Mouse (Mus musculus) midbrain, postnatal 0 days (tissue): ENCODE measurements at regions not wholly inside any gene's neighbourhood (a gene's known extent, or its start where the extent isn't known, plus 50 kb on each side); places are given as distances from the start of the nearest gene placed in this dataset.
"Not testable (repeated sequence)": the region's sequence is repeated elsewhere in the genome, so short reads cannot be mapped to it uniquely, and the experiment has no call there.

ENCODE experiments used
- ATAC-seq: fragments of 200-750 bp; cut with Nextera tagmentation; 2 replicates; pipeline ENCODE4 v1.8.0; 2017; ENCODE audit warnings: moderate number of reproducible peaks, mild to moderate bottlenecking, moderate TSS enrichment, moderate library complexity; ENCODE audit not compliant: low FRiP score
- DNase-seq: peaks from one replicate; pipeline ENCODE4 v3.0.0-alpha.2; 2015; ENCODE audit warnings: low spot score
- H3K27ac ChIP-seq: fragments of 300-500 bp; sonication (generic); 2 replicates; pipeline ENCODE4 v1.5.1; 2014; ENCODE audit warnings: low read depth, mild to moderate bottlenecking, low read length, mixed read lengths
- H3K27me3 ChIP-seq: fragments of 300-500 bp; sonication (generic); 2 replicates; pipeline ENCODE4 v1.6.1; 2014; ENCODE audit warnings: low read length, control low read depth, mixed read lengths; ENCODE audit not compliant: insufficient read depth
- H3K36me3 ChIP-seq: fragments of 300-500 bp; sonication (generic); 2 replicates; pipeline ENCODE4 v1.6.1; 2014; ENCODE audit warnings: low read length, control low read depth, mixed read lengths; ENCODE audit not compliant: insufficient read depth
- H3K4me1 ChIP-seq: fragments of 300-500 bp; sonication (generic); 2 replicates; pipeline ENCODE4 v1.6.1; 2014; ENCODE audit warnings: mild to moderate bottlenecking, control low read depth, antibody characterized with exemption, low read length, mixed read lengths; ENCODE audit not compliant: insufficient read depth
- H3K4me2 ChIP-seq: fragments of 300-500 bp; sonication (generic); 2 replicates; pipeline ENCODE4 v1.6.1; 2014; ENCODE audit warnings: low read depth, mild to moderate bottlenecking, low read length, mixed read lengths; ENCODE audit not compliant: poor library complexity, severe bottlenecking
- H3K4me3 ChIP-seq: fragments of 300-500 bp; sonication (generic); 2 replicates; pipeline ENCODE4 v1.5.1; 2014; ENCODE audit warnings: low read depth, mild to moderate bottlenecking, low read length, moderate library complexity
- H3K9ac ChIP-seq: fragments of 300-500 bp; sonication (generic); replicated peaks from 2 replicates; pipeline ENCODE4 v1.6.1; 2014; ENCODE audit warnings: mild to moderate bottlenecking, low read length, moderate library complexity, mixed read lengths; ENCODE audit not compliant: poor library complexity, severe bottlenecking
- H3K9me3 ChIP-seq: fragments of 300-500 bp; sonication (generic); 2 replicates; pipeline ENCODE4 v1.6.1; 2016; ENCODE audit warnings: low read length, control low read depth
- CTCF ChIP-seq: IDR thresholded peaks from 2 replicates; pipeline ENCODE4 v1.5.1; 2016; ENCODE audit warnings: antibody characterized with exemption, mild to moderate bottlenecking
- WGBS: fragments of 180-500 bp; shearing (Covaris S2); extraction: QIAGEN DNeasy Blood & Tissue Kit; methylation state at CpG from one replicate; pipeline ENCODE4 v1.1.7; 2014; 5-methylcytosine and 5-hydroxymethylcytosine counted together

DNA sequence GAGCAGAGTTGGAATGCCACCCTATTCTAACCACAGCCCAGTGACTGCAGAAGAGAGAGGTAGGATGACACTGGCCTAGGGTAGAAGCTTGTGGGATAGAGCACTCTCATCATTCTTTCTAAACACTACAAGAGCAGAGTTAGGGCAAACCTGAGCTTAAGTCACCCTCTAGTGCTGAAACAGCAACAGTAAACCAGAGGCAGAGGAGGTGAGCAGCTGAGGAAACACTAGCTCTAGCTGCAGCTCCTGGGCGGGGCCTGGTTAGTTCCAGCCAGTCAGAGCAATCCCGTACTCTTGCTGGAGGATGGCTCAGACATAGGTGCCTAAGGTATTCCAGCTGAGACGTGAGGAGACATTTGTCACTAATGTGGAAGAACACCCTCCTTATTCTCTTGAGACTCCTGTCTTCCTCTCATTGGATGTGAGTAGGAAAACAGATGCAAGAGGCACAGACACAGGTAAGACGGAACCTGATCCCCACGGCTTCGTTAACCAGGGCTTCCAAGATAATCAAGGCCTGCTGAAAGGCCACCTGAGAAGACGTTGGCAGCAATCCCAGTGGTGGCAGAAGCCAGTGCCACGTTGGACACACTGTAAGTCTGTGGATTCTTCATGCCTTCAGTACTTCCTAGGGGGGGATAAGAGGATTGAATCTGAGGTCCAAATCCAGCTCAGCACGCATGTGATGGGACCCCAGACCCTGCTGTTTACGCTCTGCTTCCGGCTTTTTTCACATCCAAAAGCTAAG is 101.3 kb downstream of the Rchy1 start:
- no peak for ATAC-seq
- Histone ChIP-seq H3K4me1 (no peaks in the 10 kb centered on the region), H3K36me3 (no peaks in the 10 kb centered on the region), H3K9ac (no peak overlapping the region), H3K27ac (no peak overlapping the region), H3K4me2 (no peak overlapping the region), H3K27me3 (no peaks in the 10 kb centered on the region), H3K4me3 (no peak overlapping the region), H3K9me3 (no peaks in the 10 kb centered on the region)
- DNase-seq: peak; percentile 53
- WGBS: 77% methylated on average over 11 of the region's 11 CpGs
- TF ChIP-seq CTCF: peak; percentile 54

DNA sequence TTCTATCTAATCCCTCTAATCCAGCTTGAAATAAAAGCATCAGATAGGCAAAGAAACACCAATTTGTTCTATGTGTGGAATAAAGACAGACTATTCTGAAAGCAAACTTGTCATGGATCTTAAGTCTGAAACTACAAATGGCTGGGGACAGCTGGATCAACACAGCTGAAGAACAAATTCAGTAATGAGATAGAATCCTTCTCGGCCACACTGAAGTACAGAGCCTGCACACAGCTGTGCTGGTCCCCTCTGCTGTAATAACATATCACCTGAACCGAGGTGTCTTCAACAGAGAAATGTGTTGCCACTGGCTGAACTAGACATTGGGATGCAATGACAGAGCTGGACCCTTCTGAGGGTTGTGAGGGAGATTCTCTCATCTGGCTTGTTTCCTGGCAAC is 102.4 kb downstream of the Rchy1 start:
- Histone ChIP-seq H3K9me3 (no peaks in the 10 kb centered on the region), H3K9ac (no peak overlapping the region), H3K4me2 (no peak overlapping the region), H3K27ac (no peak overlapping the region), H3K4me3 (no peak overlapping the region), H3K27me3 (no peaks in the 10 kb centered on the region), H3K36me3 (no peaks in the 10 kb centered on the region), H3K4me1 (no peaks in the 10 kb centered on the region)
- no peak for TF ChIP-seq CTCF
- ATAC-seq (no peak), DNase-seq (no peak)
- 78% methylated on average over 2 of the region's 2 CpGs for WGBS

DNA sequence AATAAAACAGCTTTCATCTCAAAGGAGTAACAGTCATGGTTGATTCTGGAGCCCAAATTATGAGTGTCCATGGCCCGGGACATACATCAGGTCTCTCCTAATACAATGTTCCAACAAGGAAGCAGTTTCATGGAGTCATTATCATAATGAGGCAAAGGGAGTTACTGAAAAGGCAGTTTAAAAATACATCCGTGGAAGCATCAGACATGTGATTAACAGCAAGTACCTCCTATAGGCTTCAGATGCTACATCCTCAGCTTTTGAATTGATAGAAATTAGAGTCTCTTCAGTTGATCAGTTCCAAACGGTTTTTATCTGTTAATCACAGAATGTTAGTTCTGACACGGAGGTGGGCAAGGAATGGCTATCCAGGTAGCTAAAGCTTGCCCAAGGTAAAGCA is 110.5 kb downstream of the Rchy1 start:
- no peak for ATAC-seq
- no peak for TF ChIP-seq CTCF
- 73% methylated on average over 4 of the region's 4 CpGs for WGBS
- H3K27ac ChIP-seq: no peak overlapping the region
- H3K9ac ChIP-seq: no peak overlapping the region
- H3K4me3 ChIP-seq: no peak overlapping the region
- no peak overlapping the region for H3K4me2 ChIP-seq
- no peaks in the 10 kb centered on the region for H3K27me3 ChIP-seq
- H3K9me3 ChIP-seq: no peaks in the 10 kb centered on the region
- H3K36me3 ChIP-seq: no peaks in the 10 kb centered on the region
- DNase-seq: no peak
- H3K4me1 ChIP-seq: no peaks in the 10 kb centered on the region

DNA sequence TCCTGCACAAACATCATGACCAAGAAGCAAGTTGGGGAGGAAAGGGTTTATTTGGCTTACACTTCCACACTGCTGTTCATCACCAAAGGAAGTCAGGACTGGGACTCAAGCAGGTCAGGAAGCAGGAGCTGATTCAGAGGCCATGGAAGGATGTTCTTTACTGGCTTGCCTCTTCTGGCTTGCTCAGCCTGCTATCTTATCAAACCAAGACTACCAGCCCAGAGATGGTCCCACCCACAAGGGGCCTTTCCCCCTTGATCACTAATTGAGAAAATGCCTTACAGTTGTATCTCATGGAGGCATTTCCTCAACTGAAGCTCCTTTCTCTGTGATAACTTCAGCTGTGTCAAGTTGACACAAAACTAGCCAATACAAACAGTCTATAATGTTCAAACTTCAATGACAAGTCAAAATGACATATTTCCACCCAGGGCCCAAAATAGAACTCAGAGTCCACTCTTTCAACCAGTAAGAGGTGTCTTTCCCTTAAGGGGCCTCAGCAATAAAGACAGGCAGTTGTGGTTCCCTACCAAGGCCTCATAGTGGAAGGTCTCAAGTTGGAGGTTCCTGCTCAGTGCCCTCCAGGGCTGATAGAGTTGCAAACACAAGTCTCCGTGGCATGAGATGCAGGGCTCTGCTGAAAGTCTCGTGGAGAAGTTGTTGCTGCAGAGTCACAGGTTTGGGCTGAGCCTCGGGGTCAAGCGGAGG is 111.9 kb downstream of the Rchy1 start:
- H3K27ac ChIP-seq, H3K36me3 ChIP-seq, ATAC-seq, H3K4me3 ChIP-seq, H3K4me2 ChIP-seq, H3K4me1 ChIP-seq, H3K27me3 ChIP-seq, H3K9ac ChIP-seq, DNase-seq, H3K9me3 ChIP-seq: not testable (repeated sequence)
- WGBS: 87% methylated on average over 4 of the region's 4 CpGs

DNA sequence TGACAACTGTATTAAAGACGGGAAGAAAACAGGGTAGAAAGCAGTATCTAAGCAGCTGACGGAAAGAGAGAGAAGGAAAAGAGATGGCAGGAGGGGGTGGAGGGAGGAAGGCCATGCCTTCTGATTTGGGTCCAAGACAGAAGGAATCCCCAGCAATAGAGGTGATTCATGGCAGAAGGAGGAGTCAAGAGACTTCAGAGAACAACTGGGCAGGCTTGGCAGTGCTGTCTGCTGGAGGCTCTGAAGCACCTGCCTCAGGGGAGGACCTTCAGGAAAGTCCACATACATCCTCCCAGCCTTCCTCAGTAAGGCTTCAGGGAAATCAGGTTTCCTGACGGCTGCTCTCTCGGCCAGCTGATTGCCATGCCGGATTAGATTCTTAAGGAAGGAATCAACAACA is 112.4 kb downstream of the Rchy1 start:
- no peak for TF ChIP-seq CTCF
- 80% methylated on average over 5 of the region's 5 CpGs for WGBS
- no peak for ATAC-seq

DNA sequence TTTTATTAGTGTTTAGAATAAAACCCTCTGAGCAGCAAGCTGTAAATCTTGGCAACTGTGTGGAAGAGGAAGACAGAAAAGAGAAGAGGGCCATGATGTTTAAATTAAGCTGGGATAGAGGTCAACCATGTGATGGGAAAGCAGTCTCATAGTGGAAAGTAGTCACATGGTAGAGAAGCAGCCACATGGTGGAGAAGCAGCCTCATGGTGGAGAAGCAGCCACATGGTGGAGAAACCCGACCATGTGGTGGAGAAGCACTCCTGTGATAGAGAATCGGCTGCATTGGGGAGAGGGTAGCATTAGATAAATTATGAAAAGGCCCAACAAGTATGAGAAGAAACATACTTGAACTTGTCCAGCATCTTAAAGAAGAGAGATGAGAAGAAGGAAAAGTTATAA is 113.3 kb downstream of the Rchy1 start:
- H3K27me3 ChIP-seq: no peaks in the 10 kb centered on the region
- DNase-seq (no peak), ATAC-seq (no peak)
- WGBS: 87% methylated on average over 2 of the region's 2 CpGs
- no peak overlapping the region for H3K4me2 ChIP-seq
- H3K4me1 ChIP-seq: no peaks in the 10 kb centered on the region
- H3K4me3 ChIP-seq: no peak overlapping the region
- no peak overlapping the region for H3K27ac ChIP-seq
- H3K9ac ChIP-seq: no peak overlapping the region
- no peaks in the 10 kb centered on the region for H3K9me3 ChIP-seq
- H3K36me3 ChIP-seq: no peaks in the 10 kb centered on the region
- TF ChIP-seq CTCF: no peak

More for the DNA sequence above, 112.4 kb downstream of the Rchy1 start:
- Histone ChIP-seq H3K4me1 (no peaks in the 10 kb centered on the region), H3K27me3 (no peaks in the 10 kb centered on the region), H3K4me2 (no peak overlapping the region), H3K27ac (no peak overlapping the region), H3K36me3 (no peaks in the 10 kb centered on the region), H3K9me3 (no peaks in the 10 kb centered on the region), H3K4me3 (no peak overlapping the region), H3K9ac (no peak overlapping the region)
- no peak for DNase-seq
